Mouse (Mus musculus): ENCODE measurements around the gene Fyb2.
A peak's percentile ranks its signal among the peaks of the same experiment; 100 is the strongest.

The Fyb2 gene

DNA sequence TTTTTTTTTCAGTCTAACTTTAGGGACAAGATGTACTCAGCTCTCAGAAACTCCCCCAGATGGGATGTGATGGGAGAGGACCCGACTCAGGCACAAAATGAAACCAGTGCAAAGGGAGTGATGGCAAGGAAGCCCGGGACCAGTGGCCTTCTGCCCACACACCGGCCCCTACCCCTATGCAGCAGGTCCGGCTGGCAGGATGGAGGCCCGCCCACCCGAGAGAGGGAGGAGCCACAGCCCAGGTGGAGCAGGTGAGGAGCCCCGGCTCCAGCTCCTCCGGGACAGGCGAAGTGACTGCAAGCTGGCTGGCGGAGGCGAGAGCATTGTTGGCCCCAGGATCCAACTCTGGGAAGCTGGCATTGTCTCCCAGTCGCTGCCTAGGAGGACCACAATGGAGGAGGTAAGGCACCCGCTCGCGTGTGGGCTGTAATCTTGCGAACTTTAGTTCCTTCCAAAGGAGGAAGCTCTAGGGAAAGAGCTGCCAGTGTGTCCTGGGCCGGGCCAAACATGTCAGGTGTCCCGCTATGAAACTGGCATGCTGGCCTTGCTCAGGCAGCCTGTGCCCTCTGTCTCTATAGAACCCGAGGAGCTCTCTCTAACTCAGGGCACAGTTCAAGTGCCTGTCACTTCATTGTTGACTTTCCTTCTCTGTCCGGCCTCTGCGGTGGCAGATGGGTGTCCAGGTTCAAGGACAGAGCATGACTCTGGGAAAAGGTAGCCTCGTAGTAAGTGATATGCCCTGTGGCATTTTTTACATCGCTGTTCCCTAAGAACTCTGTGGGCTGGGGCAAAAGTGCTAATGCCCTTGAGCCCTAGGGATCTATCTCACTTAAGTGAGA, at the start of gene Fyb2:
Fyb2 (plus strand) TSS at position 166 of the 839 bp plus-strand sequence.
- DNase-seq (ENCODE audit: low read depth, low spot score) = no peak

DNA sequence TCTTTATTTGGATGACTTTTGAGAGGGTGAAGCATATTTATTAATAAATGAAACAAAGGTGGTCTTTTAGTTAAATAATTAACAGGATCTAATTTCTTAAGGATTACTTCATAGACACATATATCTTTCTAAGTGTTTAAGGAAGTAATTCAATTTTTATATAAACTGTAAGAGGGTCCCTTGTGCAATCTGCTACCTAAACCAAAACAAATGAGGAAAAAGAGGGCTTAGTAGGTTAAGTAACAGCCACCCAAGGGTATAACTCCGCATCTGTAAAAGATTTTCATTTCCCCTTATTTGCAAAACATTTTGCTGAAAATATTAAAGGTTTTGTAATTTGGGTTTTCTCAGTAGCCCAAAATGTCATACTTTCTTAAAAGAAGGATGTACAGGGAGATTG, 48.9 kb upstream of the Fyb2 start:
- DNase-seq (ENCODE audit: low read depth, low spot score) = no peak

DNA sequence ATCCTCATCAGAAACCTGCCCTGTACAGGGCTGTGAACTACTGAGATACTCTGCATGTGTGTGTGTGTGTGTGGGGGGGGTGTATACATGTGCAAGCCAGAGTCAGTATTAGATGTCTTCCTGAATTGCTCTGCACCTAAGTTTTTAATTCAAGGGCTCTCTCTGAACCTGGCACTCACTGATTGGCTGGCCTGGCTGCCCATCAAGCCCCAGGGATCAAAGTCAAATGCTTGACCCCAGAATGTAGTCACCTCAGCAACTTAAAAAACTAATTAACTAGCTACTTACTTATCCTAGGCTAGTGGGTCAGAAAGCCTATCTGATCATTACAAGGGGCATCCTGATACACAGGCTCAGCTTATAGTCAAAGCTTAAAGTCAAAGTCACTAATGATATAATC, 43.7 kb upstream of the Fyb2 start:
- DNase-seq (ENCODE audit: low read depth, low spot score) = no peak

DNA sequence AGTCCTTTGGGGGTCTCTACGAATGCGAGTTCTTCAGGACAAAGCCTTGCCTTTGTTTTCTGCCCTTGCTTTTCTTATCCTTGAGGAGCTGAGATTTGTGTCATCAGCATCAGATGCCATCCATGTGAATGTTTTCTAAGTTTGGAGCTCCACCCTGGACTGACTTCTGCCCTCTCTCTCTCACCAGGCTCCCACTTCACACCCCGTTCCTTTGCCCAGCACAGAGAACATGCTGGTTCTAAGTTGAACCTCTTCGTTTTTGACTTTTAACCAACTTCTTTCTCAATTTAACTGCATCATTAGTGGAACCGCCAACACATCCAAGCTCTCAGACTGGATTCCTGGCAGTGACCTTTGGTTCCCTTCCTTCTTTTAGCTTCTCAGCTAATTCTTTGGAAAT, 43.1 kb upstream of the Fyb2 start:
- no peak for DNase-seq (ENCODE audit: low read depth, low spot score)

DNA sequence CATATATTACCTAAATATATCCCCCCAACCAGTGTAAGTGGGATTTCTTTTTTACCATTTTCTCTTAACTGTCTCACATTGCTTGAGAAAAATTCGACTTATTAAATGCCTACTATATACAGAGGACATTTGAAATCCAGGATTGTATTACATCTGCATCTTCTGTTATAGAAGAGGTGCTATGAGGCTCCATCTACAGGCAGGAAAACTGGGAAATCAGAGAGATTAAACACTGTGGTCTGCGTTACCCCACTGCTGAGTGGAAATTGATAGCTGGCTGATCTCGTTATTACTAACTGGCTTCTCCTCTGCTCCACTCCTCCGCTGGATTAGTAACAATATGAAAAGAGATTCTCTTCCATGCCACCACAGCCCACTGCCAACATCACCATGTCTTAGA, 37.4 kb upstream of the Fyb2 start:
- DNase-seq (ENCODE audit: low read depth, low spot score) = no peak

DNA sequence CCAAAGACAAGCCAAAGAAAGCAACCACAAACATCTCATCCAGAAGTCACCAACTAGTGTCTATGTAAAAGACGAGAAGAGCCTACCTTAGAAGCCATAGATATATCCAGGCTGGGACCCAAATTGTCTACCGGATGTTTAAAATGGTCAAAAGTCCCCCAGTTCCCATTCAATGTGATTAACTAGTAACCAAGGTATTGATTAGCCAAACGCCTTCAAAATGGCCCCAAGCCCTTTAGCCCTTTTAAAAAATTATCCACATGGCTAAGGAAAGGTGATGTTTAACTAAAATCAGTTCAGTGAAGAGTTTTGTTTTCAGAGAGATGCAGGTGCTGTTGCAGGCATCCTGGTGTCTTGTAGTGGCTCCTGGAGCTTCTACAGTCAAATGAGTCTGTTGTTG, 36.9 kb upstream of the Fyb2 start, which contains the start of gene C8a:
C8a (minus strand) TSS at position 76 of the 400 bp plus-strand sequence.
- DNase-seq (ENCODE audit: low read depth, low spot score) = no peak

DNA sequence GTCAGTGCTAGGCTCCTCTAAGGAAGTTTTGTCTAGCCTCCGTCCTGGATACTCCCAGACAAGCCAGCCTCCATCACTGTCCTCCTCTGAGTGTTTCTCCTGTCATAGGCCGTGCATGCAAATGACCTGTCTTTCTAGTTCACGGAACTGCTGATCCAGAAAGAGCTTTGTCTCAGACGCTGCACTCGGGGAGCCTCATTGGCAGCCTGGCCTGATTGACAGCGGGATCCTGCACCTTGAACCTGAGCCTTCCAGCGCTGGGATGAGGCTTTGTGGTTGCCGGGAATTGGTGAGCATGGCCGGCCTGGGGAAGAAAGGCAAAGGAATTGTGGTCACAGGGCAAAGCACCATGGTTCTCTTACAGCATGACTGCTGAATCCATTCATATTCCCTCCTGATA, 25.8 kb upstream of the Fyb2 start:
- peak; percentile 7 for DNase-seq (ENCODE audit: low read depth, low spot score)

DNA sequence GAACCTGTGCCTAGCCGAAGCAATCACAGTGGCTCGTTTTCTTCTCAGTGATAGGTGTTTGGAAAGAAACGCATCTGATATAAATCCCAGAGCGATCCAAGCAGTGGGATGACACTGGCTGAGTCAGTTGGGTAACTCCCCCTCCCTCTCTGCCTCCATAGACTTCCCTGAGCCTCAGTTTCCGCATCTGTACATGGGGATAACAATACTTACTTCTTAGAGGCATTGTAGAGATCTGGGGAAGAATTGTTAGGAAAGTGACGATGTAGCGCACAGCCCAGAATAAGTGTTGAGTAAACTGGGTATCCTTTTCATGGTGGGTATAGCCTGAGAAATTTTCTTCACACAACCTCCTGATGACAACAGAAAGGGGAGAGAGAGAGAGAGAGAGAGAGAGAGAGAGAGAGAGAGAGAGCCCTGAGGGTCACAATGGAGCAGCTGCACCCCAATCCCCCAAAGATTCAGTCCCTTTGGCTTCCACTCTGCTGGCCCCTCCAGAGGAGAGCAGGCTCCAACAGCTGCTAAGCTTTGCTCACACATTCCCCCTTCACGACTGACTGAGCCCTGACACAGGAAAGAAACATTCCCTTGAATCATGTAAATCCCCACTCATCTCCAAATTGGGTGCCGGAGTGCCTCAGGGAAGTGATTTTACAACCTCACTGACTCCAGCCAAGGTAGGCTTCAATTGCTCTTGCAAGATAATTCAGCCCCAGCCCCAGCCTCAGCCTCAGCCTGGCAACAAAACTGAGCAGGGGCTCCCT, 24.6 kb upstream of the Fyb2 start:
- DNase-seq (ENCODE audit: low read depth, low spot score) = no peak

DNA sequence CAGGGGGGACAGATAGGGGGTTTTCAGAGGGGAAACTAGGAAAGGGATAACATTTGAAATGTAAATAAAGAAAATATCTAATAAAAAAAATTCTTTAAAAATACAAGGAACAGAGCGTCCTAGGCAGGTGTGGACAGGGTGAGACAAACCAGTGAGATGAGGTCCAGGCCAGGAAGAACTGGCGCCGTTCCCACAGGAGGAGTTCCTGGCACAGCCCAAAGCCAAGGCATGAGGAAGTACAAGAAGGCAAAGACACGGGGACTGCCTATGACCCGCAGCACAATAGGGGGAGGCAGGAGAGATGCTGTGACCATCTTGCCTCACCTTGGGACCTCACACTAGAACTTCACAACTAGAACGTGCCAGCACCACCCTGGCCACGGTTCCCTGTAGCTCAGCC, 21.5 kb upstream of the Fyb2 start:
- no peak for DNase-seq (ENCODE audit: low read depth, low spot score)

DNA sequence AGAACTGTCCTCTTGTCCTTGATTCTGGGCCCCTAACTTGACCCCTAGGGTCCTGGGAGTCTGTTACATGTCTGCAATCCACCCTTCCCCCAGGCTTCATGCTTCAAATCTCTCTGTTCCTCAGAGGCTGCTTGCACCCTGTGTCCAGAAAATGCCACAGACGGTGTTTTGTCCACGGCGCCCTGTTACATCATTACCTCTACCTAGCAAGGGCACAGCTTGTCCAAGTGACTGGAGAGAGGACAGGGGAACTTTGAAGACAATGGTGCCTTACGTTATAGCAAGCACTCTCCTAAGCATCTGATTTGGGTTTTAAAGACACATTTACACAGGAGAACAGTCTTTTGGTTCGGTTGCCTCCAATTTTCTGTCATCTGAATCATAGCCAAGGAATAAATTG, 19.7 kb upstream of the Fyb2 start:
- DNase-seq (ENCODE audit: low read depth, low spot score) = no peak

DNA sequence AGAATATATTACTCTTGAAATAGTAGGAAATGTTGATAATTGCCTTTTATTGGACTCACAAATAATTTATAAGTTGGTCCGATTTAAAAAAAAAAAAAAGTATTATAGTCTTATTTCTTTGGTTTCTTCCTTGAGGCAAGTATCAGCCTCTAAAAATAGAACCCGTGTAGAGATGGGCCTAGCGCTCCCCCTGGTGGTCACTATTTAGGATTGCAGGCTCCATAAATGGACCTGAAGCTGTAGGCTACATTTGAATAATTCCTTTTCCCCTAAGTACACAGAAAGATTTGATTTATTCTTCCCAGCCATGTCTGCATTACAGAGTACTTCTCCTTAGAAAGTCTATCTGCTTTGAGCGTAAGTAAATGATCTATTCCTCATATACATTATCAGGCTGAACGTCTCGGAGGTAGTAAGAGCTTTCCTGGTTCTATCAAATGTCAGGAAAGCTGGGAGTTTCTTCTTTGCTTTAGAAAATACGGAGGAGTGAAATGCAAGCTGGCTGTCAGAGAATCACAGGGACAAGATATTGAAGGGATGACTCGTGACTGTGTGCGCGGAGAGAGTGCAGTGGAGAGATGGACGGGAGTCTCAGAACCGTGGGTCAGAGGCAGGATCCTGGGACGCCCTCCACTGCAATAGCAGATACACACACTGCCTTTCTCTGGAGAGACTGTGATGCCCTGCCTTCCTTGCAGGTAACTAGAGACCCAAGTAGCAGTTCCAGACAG, 19.1 kb upstream of the Fyb2 start:
- peak; percentile 59 for DNase-seq (ENCODE audit: low read depth, low spot score)

DNA sequence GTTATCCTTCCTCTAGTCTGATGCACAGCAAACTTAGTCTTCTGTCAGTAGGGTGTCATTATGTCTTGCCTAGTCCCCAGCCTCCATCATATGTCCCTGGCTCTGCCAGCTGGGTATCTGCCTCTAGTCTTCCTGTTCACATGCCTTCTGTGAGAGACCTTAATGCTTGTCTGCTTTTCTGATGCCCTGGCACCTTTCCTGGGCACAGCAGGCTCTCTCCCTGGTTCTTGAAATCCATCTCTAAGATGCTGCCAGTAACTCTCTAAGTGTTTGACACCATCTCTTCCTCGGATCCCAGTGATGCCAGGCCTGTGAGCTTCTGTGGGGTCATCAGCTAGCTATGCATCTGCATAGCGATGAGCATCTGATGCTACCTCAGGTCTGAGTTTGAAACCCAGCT, 10.4 kb upstream of the Fyb2 start:
- no peak for DNase-seq (ENCODE audit: low read depth, low spot score)

DNA sequence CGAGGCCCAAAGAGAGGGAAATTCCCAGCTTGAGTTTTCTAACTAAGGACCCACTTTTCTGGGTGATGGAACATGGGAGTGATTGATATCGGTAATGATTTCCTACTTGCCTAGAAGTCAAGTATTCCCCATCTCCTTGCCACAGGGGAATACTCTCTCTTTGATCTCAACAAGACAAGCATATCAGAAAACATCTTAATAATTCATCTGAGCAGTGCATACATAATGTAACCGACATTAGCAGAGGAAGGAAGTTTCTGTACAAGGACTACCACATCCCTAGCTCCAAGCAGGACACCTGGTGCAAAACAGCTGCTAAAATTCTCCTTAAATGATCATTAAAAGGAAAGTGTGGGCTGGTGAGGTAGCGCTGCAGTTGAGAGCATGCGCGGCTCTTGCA, 8.2 kb upstream of the Fyb2 start:
- no peak for DNase-seq (ENCODE audit: low read depth, low spot score)

DNA sequence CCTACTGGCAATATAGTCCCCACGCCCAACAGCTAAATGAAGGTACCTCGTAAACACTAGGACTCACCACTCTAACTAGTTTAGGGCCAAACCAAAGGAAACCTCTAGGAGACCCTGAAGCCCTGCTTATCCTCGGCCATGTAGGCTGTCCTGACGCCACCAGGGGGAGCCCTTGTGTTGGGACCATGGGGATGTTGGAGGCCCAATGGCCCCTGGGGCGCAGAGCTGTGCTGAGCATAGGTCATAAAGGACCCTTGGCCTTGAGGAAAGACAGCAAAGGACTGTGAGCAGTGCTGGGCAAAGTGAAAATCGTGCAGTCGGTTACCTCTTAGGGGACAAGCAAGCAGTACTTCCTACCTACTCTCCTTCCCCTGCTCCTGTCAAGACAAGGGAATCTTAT, 1.6 kb upstream of the Fyb2 start:
- DNase-seq (ENCODE audit: low read depth, low spot score) = peak; percentile 84

DNA sequence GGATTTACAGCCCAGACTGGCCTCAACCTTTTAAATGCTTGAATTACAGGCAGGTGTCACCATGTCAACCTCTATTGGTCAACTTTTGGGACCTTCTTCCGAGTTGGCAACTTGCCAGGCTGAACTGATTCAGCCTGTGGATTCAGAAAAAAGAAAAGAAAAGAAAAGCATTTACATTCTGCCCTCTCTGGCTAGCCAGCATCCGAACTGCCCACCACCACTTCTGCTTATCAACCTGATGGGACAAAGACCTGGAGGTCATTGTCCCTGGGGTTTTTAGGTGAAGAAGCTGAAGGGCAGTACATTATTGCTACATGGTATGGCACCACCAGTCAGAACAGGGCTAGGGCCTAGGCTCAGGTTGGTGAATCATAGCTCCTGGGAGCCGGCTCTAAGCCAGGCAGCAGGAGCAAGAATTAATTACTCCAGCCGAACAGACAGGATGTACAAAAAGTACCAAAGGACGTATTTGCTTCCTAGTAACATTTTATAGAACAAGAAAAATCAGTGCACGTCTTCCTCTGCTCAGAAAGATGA, 1.5 kb downstream of the Fyb2 start:
- no peak for DNase-seq (ENCODE audit: low read depth, low spot score)

DNA sequence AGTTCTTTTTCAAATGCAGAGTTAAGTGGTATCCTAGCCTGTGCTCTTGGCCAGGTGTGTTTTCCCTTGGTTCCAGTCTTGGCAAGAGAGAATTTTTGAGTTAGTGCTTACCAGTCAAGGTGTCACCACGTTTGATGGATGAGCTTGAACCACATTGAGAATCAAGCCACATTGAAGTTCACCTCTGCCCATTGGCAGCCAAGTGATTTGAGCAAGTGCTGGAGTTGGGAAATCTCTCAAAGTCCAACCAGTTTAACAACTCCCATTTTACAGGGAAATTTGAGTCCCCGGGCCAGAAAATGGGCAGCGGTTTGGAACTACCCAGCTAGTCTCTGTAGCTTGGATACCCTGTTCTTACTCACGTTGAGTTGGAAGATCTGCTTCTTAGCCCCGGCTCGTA, 4.8 kb downstream of the Fyb2 start:
- DNase-seq (ENCODE audit: low read depth, low spot score) = no peak

DNA sequence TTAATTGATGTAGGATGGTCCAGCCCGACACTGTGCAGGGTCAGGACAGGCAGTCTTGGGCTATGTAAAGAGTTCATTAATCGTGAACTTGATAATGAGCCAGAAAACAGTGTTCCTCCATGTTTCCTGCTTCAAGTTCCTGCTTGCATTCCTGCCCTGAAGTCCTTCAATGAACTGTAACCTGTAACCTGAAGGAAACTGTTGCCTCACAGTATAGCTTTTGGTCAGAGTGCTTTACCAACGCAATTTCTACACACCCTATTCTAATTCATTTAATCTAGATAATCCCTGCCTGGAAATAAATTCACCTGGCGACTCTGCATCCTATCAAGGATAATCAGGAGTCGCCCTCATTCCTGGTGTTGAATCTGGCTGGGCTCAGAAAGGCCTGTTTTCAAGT, 12.1 kb downstream of the Fyb2 start:
- DNase-seq (ENCODE audit: low read depth, low spot score) = no peak

DNA sequence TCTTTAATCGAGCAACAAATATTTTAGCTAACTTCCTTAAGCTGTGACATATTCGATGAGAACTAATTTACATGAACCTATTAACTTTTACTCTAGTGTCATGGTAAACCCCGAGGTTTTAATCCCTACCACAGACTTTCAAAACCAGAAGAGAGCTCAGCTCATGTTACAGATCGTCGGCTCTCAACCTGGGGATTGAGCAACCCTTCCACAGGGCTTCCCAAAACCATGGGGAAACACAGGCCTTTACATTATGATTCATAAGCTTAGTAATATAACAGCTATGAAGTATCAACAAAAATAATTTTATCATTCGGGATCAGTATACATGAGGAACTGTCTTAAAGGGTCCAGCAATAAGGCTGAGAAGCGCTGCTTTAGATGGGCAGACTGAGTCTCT, 15.9 kb downstream of the Fyb2 start:
- DNase-seq (ENCODE audit: low read depth, low spot score) = no peak

DNA sequence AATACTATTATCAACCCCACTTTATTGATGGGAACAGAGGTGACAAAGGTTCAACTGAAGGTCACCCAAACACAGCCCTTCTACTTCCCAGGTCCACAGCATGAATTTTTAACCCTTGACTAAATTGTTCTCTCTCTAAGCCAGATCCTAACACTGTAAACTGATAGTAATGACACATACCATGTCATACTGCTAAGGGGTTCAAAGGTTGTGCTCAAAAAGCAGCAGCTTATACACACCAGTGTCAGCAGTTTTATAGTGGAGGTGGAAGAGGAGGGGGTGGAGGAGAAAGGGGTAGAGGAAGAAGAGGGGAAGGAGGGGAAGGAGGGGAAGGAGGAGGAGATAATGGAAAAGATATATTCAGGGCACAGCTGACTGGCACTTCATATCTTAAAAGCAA, 20.4 kb downstream of the Fyb2 start:
- no peak for DNase-seq (ENCODE audit: low read depth, low spot score)

DNA sequence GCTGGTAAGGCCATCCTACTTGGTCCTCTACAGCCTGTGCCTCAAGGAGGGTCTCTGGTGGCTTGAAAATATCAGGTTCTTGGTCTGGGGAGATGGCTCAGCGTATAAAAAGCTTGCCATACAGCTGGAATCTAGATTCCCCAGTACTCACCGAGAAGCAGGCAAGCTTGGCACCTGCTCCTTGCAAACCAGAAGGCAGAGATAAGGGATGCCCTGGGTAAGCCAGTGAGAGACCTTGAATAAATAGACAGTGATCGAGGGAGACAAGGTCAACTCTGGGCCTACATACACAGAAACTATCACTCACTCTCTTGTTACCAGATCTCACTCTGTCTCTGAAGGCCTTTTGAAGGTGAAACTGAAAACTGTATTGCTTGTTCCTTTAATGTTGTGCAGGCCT, 21.7 kb downstream of the Fyb2 start:
- no peak for DNase-seq (ENCODE audit: low read depth, low spot score)

DNA sequence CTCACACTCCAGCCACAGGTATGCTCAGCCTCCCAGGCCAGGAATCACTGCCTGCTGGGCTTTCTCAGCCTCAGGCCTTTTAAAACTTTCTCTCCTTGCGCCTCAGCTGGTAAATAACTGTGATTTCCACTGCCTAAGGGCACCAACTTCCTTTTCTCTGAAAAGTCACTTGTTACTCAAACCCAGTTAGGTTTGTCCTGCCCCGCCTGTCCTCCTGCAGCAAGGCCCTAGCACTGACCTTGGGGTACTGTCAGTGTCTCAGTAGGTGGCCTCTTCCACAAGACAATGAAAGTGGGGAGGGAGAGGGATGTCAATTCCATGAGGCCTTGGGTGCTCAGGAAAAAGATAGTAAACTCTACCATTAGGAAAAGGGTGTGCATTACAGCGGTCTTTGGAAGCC, 22.2 kb downstream of the Fyb2 start:
- DNase-seq (ENCODE audit: low read depth, low spot score) = peak; percentile 44

DNA sequence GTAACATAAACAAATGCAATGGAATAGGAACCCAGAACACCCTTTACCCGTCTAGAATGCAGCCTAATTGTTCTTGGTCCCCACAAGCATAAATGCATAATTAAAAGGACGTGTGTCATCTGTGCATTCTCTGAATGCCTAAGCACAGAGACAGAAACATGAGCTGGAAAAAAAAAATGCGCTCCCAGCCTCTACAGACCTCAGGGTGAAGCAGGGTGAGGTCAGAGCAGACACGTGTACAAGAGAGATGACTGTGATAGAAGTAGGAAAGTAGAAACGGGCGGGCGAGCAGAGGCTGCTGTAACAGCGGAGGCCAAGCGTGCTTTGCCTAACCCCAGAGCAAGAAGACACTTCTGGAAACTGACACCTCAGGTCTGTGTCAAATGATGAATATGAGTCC, 22.8 kb downstream of the Fyb2 start:
- DNase-seq (ENCODE audit: low read depth, low spot score) = peak; percentile 23

Measured in R1 (cell line).